Mouse (Mus musculus) liver, embryonic 16.5 days (tissue): ENCODE data around the gene 4833427G06Rik. TPM values are rescaled to one million over a fixed set of nuclear protein-coding genes. Genes with fewer than 3 reads are reported as not detected.

Source experiments
- ATAC-seq: fragments of 200-750 bp; cut with Nextera tagmentation; 2 replicates; pipeline ENCODE4 v1.8.0; 2017; ENCODE audit warnings: low read depth, mild to moderate bottlenecking, moderate number of reproducible peaks, moderate library complexity
- H3K27ac ChIP-seq: fragments of 300-500 bp; sonication (generic); 2 replicates; pipeline ENCODE4 v1.5.1; 2014; ENCODE audit warnings: mild to moderate bottlenecking, low read length
- H3K27me3 ChIP-seq: fragments of 300-500 bp; sonication (generic); 2 replicates; pipeline ENCODE4 v1.6.1; 2014; ENCODE audit warnings: low read depth, low read length, mixed read lengths; ENCODE audit not compliant: control insufficient read depth, insufficient read depth
- H3K36me3 ChIP-seq: fragments of 300-500 bp; sonication (generic); 2 replicates; pipeline ENCODE4 v1.6.1; 2014; ENCODE audit warnings: mild to moderate bottlenecking; ENCODE audit not compliant: control insufficient read depth, insufficient read depth
- H3K4me1 ChIP-seq: fragments of 300-500 bp; sonication (generic); 2 replicates; pipeline ENCODE4 v1.6.1; 2014; ENCODE audit warnings: low read depth, low read length, mixed read lengths; ENCODE audit not compliant: control insufficient read depth
- H3K4me2 ChIP-seq: fragments of 300-500 bp; sonication (generic); 2 replicates; pipeline ENCODE4 v1.6.1; 2014; ENCODE audit warnings: low read depth, low read length, mixed read lengths
- H3K4me3 ChIP-seq: fragments of 300-500 bp; sonication (generic); 2 replicates; pipeline ENCODE4 v1.5.1; 2014; ENCODE audit warnings: low read depth, mild to moderate bottlenecking, low read length
- H3K9ac ChIP-seq: fragments of 300-500 bp; sonication (generic); 2 replicates; pipeline ENCODE4 v1.6.1; 2014; ENCODE audit warnings: low read depth, low read length
- H3K9me3 ChIP-seq: fragments of 300-500 bp; sonication (generic); replicated peaks from 2 replicates; pipeline ENCODE4 v1.6.1; 2016; ENCODE audit warnings: low read length; ENCODE audit not compliant: control insufficient read depth
- WGBS: fragments of 180-500 bp; shearing (Covaris S2); extraction: QIAGEN DNeasy Blood & Tissue Kit; methylation state at CpG from one replicate; pipeline ENCODE4 v1.1.7; 2014; ENCODE audit not compliant: insufficient replicate concordance; 5-methylcytosine and 5-hydroxymethylcytosine counted together
- polyA plus RNA-seq: library from polyadenylated mRNA; unstranded; fragments of >200 nt; fragmentation: Nextera tagmentation; extraction: Ambion mirVana; gene quantifications from 2 replicates; pipeline ENCODE4 v1.2.1, GENCODE M21; 2015

Gene 4833427G06Rik
- polyA plus RNA-seq, 1 experiment from 2014 or later: not detected

DNA sequence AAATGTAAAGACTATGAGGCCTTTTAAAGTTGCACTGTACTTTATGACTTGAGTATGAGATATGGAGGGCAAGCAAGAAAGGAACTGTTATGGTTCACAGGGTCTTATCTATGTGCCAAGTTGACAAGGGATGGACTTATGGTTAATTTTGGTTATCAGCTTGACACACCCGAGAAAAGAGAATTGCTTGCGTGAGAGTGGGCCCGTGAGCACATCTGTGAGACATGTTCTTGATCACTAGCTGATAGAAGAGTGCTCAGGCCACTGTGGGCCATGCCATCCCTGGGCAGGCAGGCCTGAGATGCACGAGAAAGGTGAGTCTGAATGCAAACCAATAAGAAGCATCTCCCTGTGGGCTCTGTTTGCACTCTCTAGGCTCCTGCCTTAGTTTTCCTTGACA lies 35.6 kb upstream of the 4833427G06Rik start:
- H3K9me3 ChIP-seq: no peaks in the 10 kb centered on the region
- no peak overlapping the region for H3K9ac ChIP-seq
- H3K4me1 ChIP-seq: peaks cover 4% of the 10 kb centered on the region
- H3K27me3 ChIP-seq: no peaks in the 10 kb centered on the region
- ATAC-seq: peak; percentile 43; the same call in 1 of the 2 replicates
- no peaks in the 10 kb centered on the region for H3K36me3 ChIP-seq
- 30% methylated on average over 4 of the region's 4 CpGs for whole genome bisulfite sequencing
- H3K27ac ChIP-seq: no peak overlapping the region
- no peak overlapping the region for H3K4me3 ChIP-seq
- H3K4me2 ChIP-seq: no peak overlapping the region

DNA sequence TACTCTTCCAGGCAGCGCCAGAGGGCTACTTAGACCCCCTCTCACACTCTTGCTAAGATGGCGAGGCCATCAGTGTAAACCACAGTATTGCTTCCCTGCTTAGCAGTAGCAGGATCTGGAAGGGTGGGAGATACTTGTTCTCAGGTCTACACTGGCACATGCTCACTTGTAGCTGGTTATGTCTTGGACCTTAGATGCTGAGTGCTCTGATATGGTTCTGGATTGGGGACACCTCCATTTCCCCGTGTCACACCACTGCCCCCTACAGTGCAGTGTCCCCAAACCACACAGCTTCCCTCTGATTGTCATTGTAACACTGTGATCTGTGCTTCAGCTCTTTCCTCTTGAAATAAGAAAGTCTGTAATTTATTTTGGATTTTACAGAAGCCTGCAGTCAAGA lies 35.1 kb upstream of the 4833427G06Rik start:
- ATAC-seq: no peak
- 46% methylated on average over 3 of the region's 3 CpGs for WGBS
- Histone ChIP-seq H3K36me3 (no peaks in the 10 kb centered on the region), H3K9ac (no peak overlapping the region), H3K27me3 (no peaks in the 10 kb centered on the region), H3K4me1 (peaks cover 4% of the 10 kb centered on the region), H3K9me3 (no peaks in the 10 kb centered on the region), H3K27ac (no peak overlapping the region), H3K4me2 (no peak overlapping the region), H3K4me3 (no peak overlapping the region)

DNA sequence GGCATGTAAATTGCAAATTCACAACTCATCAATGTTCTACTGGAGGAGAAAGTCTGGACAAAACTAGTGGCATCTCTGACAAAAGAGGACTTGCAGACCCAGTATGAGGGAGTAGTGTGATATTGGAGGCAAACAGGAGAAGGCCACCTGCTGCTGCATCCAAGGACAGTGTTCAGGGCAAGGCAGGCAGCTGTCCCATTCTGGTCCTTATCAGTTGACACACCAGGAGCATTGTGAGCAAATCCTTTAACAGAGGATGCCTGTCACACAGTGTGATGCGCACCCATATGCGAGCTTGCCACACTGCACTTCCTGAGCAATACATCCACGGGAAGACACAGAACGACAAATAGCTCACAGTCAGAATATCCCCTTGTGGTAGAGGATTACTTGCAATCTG lies 12.9 kb upstream of the 4833427G06Rik start:
- Histone ChIP-seq H3K4me2 (no peak overlapping the region), H3K36me3 (no peaks in the 10 kb centered on the region), H3K27ac (no peak overlapping the region), H3K9me3 (no peaks in the 10 kb centered on the region), H3K4me3 (no peak overlapping the region), H3K9ac (no peak overlapping the region), H3K4me1 (no peaks in the 10 kb centered on the region), H3K27me3 (no peaks in the 10 kb centered on the region)
- 39% methylated on average over 4 of the region's 4 CpGs for WGBS
- no peak for ATAC-seq

DNA sequence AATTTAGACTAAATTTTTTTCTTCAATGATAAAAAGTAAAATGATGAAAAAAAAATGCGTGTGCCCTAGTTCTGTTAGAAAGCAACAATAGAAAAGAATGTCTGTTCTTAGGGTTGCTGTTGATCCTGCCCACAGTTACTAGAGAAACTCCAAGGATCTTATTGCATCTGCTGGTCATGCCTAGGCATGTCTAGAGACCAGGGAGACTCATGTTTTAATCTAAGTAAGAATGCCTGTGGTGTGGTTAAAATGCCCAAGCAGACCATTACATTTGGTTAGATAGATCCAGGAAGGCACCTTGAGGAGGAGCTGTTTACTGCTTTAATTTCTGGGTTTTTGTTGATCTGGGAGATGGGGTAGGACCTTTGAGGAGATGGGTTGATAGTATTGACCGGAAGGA lies 3.9 kb upstream of the 4833427G06Rik start:
- WGBS: 29% methylated on average over 2 of the region's 2 CpGs
- H3K4me1 ChIP-seq: no peaks in the 10 kb centered on the region
- no peak for ATAC-seq
- H3K9me3 ChIP-seq: no peaks in the 10 kb centered on the region
- no peak overlapping the region for H3K4me2 ChIP-seq
- H3K36me3 ChIP-seq: no peaks in the 10 kb centered on the region
- H3K27me3 ChIP-seq: peaks cover 37% of the 10 kb centered on the region
- H3K4me3 ChIP-seq: no peak overlapping the region
- H3K9ac ChIP-seq: no peak overlapping the region
- no peak overlapping the region for H3K27ac ChIP-seq

DNA sequence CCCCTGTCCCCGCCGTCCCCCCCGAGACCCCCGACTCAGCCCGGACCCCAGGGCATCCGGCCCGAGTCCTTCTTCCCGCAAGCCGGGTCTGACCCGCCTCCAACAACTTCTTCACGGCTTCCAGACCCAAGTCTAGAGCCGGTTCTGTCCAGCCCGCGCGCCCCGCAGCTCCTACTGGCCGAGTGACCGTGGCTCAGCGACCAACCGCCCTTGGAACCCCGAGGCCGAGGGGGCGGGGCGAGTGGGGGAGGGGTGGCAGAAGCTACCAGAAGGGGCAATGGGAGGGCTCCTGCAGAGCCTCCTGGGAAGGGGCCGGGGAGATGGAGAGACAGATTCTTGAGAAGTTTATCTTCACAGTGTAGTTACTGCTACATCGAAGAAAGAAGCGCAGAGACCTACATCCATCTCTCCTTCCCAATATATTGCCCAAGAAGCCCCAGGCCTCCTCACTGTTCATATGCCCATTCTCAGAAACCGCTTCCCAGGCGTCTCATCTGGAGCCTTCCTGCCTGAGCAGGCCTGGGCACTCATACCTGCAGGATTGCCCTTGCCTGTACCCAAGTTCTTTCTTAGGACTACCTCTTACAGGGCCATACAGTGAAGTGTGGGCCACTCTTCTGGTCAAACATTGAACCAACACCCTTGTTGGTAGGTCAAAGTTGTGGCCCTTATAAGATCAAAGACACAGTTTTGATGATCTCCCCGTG lies 2.1 kb upstream of the 4833427G06Rik start:
- peak overlapping the region; percentile 45 for H3K4me3 ChIP-seq
- no peak overlapping the region; the same call in 1 of the 2 replicates for H3K9ac ChIP-seq
- no peaks in the 10 kb centered on the region for H3K36me3 ChIP-seq
- H3K27me3 ChIP-seq: peaks cover 42% of the 10 kb centered on the region
- no peaks in the 10 kb centered on the region for H3K9me3 ChIP-seq
- H3K4me1 ChIP-seq: no peaks in the 10 kb centered on the region
- no peak overlapping the region for H3K27ac ChIP-seq
- no peak for ATAC-seq
- H3K4me2 ChIP-seq: peak overlapping the region; percentile 68
- WGBS: 12% methylated on average over 30 of the region's 30 CpGs

DNA sequence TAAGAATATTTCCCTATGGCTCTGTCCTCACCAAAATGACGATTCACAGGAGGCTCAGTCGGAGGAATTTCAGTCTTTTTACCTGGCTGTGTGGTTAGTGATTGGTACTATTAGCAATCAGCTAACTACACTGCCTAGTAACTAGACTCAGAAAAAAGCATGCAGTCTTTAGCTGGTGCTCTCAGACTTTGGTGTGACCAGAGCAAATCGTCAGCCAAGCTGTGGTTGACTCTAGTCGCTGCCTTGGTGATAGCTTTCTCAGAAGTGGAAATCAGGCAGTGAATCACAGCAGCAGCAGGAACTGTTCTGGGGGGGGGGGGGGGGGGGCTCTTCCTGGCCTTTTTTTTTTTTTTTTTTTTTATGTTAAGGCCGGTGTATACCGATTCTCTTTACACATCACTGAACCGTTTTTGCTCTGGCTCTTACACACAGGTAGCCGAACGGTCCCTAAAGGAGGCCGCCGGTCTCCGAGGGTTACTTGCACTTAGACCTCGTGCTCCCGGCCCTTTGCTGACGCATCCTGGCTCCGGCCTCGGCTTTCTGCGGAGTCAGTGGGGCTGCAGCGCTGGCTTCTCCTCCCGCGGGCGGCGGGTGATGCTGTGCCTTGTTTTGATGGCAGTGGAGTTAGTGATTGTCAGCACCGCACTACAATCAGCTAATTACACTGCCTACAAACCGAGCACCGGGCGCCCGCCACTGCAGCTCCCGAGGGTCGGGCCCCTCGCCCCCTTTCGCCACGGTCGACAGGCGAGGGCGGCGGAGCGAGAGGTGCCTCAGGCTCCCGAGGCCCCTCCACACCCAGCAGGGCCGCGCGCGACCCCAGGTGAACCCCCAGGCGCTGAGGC lies 1.3 kb upstream of the 4833427G06Rik start:
- no peak overlapping the region for H3K27ac ChIP-seq
- peak overlapping the region; percentile 45 for H3K4me3 ChIP-seq
- no peak overlapping the region for H3K9ac ChIP-seq
- no peak for ATAC-seq
- peak overlapping the region; percentile 68 for H3K4me2 ChIP-seq
- H3K36me3 ChIP-seq: no peaks in the 10 kb centered on the region
- H3K9me3 ChIP-seq: no peaks in the 10 kb centered on the region
- peaks cover 42% of the 10 kb centered on the region for H3K27me3 ChIP-seq
- no peaks in the 10 kb centered on the region for H3K4me1 ChIP-seq
- WGBS: 1% methylated on average over 44 of the region's 44 CpGs

DNA sequence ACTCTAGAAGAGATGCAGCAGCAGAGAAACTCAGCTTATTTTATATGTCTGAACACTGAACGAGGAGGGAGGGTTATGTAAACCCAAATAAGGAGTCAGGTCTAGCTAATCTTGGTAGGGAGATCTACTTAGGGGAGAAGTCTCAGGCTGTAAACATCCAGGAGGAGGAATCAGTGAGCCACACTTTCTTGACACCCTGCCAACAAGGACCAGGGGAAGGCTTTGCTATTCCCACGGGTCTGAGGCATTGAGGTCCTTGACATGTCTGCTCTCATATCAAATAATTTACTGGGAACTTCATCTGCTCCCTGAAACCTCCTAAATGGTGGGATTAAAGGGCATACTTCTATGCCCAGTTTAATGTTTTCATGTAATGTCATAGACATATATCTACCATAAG lies 5.6 kb downstream of the 4833427G06Rik start:
- no peak overlapping the region for H3K9ac ChIP-seq
- no peaks in the 10 kb centered on the region for H3K9me3 ChIP-seq
- WGBS: 29% methylated on average over 2 of the region's 2 CpGs
- no peaks in the 10 kb centered on the region for H3K36me3 ChIP-seq
- H3K27me3 ChIP-seq: peaks cover 5% of the 10 kb centered on the region
- H3K4me1 ChIP-seq: no peaks in the 10 kb centered on the region
- H3K4me3 ChIP-seq: no peak overlapping the region
- ATAC-seq: no peak
- no peak overlapping the region for H3K4me2 ChIP-seq
- no peak overlapping the region for H3K27ac ChIP-seq

DNA sequence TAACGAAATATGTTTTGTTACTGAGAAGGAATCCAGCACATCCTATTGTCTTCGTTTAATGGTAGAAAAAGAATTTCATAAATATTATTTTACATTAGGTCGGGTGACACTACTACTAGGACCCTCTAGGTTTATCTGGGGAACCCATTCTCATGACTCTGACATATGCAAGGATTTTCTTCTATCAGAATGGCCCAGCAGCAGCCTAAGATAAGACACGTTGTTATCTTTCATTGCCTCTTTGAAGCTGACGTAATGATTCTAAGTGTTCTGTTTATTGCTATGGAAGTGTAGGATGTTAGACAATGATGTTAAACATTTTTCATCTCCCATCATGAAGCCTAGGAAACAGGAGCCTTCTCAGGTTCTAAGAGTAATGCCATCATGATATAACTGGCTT lies 8.2 kb downstream of the 4833427G06Rik start:
- H3K9ac ChIP-seq: no peak overlapping the region
- H3K4me3 ChIP-seq: no peak overlapping the region
- no peaks in the 10 kb centered on the region for H3K27me3 ChIP-seq
- no peaks in the 10 kb centered on the region for H3K9me3 ChIP-seq
- H3K4me2 ChIP-seq: no peak overlapping the region
- H3K36me3 ChIP-seq: no peaks in the 10 kb centered on the region
- no peak overlapping the region for H3K27ac ChIP-seq
- 31% methylated on average over 5 of the region's 5 CpGs for WGBS
- ATAC-seq: peak; percentile 30; the same call in 1 of the 2 replicates
- H3K4me1 ChIP-seq: no peaks in the 10 kb centered on the region

DNA sequence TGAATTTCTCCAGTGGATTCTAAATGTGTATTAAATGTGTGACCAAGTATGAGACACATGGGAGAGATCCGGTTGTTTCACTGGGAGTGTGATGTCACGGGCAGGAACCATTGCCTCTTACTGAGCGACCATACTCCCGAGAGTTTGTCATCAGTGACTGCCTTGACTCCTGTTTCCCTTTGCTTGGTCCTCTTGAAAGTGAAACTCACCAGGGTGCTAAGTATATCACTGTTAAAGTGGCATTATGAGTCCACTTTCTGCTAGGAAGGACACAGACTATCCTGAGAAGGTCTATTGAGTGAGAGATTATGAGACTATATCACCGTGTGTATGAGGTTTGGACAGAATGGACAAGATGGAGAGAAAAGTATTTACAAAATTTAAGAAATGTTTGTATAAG lies 20.3 kb downstream of the 4833427G06Rik start:
- H3K9ac ChIP-seq: no peak overlapping the region
- H3K4me1 ChIP-seq: peaks cover 7% of the 10 kb centered on the region; the same call in 1 of the 2 replicates
- 69% methylated on average over 5 of the region's 5 CpGs for WGBS
- no peak overlapping the region for H3K27ac ChIP-seq
- no peaks in the 10 kb centered on the region for H3K9me3 ChIP-seq
- no peaks in the 10 kb centered on the region for H3K27me3 ChIP-seq
- no peak overlapping the region for H3K4me3 ChIP-seq
- no peak for ATAC-seq
- H3K36me3 ChIP-seq: no peaks in the 10 kb centered on the region
- H3K4me2 ChIP-seq: no peak overlapping the region
